Mouse (Mus musculus): Measurements from ENCODE around the gene Smpd3. TPM values are rescaled to one million over a fixed set of nuclear protein-coding genes. Genes with fewer than 3 reads are reported as not detected.

The Smpd3 gene
- polyA plus RNA-seq, 1 experiment from 2014 or later = 39.5 TPM

DNA sequence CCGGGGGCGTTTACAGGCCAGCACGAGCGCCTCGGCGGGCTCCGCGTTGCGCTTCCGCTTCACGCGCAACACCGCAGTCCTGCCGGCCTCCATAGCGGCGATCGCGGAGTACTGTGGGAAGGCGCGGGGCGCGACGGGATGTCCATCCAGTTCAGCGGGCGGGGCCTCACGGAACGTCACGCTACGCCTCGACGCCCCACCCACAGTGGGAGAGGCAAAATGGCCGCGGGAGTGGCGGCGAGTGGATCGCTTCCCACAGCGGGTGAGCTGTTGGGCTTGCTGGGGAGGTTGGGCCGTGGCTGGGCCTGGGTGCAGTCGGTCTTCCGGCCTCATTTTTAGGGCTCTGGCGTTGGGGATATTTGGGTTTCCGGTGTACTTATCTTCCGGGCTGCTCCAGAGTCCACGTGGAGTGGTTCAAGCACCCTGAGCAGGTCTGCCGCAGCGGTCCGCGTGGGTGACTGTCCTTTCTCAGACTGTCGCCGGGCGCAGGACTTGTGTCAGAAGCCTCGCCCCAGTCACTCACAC lies 126.9 kb downstream of the Smpd3 start, which contains the start of the genes Slc7a6os and Prmt7:
Gene Slc7a6os (minus strand): TSS at position 115 of the 525 bp plus-strand sequence.
Gene Prmt7 (plus strand): TSS at position 116 of the 525 bp plus-strand sequence.
- Histone ChIP-seq H3K9ac (replicated peaks; ENCODE audit: low read depth, low read length) (peak within 1 kb of the TSS; percentile 84), H3K27ac (ENCODE audit: low read depth, low read length) (peak within 1 kb of the TSS; percentile 94), H3K4me2 (ENCODE audit: low read depth, low read length) (peak within 1 kb of the TSS; percentile 95), H3K36me3 (ENCODE audit: control insufficient read depth, insufficient read depth, low read length) (peaks cover 10% of the 10 kb centered on the region), H3K9me3 (ENCODE audit: control insufficient read depth, low read length) (no peaks in the 10 kb centered on the region), H3K4me3 (ENCODE audit: low read depth, low read length) (peak within 1 kb of the TSS; percentile 84), H3K4me1 (ENCODE audit: control insufficient read depth, insufficient read depth, low read length) (peaks cover 15% of the 10 kb centered on the region; the same call in 1 of the 2 replicates), H3K27me3 (ENCODE audit: control insufficient read depth, insufficient read depth, low read length) (no peaks in the 10 kb centered on the region)
- WGBS = under 1% methylated on average over 52 of the region's 52 CpGs
- ATAC-seq (ENCODE audit: low read depth) = peak; percentile 99

DNA sequence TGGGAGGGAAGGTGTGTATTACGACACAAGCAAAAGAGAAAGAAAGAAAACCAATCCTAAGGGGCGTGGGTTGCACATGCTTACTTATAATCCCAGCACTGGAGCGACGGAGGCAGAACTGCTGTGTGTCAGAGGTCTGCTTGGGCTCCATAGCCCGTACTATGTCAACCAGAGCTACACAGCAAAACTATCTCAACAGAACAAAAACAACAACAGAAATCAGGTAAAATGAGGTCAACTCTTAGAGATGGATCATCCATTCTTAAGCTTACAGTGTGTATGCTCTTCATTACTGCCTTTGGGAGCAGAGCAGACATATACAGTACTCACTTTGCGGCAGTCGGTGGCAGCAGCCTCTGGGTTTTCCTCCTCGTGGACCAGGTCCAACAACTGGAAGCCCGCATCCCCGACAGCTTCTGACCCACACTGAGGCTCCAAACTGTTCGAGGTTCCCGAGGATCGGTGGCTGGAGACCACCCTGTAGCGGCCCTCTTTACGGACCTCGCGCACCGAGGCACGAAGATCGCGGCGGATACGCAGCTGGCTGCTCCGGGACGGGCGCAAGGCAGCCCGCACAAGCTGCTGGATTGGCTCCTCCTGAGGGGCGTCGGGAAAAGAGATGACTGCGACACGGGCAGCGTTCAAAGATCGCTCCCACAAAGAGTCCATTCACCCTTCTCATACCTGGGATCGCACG lies 127.6 kb downstream of the Smpd3 start:
- H3K36me3 ChIP-seq (ENCODE audit: control insufficient read depth, insufficient read depth, low read length) = peaks cover 8% of the 10 kb centered on the region
- H3K27ac ChIP-seq (ENCODE audit: low read depth, low read length) = peak overlapping the region; percentile 94
- ATAC-seq (ENCODE audit: low read depth) = peak; percentile 73
- H3K27me3 ChIP-seq (ENCODE audit: control insufficient read depth, insufficient read depth, low read length) = no peaks in the 10 kb centered on the region
- peak overlapping the region; percentile 84 for H3K9ac ChIP-seq (replicated peaks; ENCODE audit: low read depth, low read length)
- peak overlapping the region; percentile 95 for H3K4me2 ChIP-seq (ENCODE audit: low read depth, low read length)
- H3K9me3 ChIP-seq (ENCODE audit: control insufficient read depth, low read length) = no peaks in the 10 kb centered on the region
- peaks cover 15% of the 10 kb centered on the region; the same call in 1 of the 2 replicates for H3K4me1 ChIP-seq (ENCODE audit: control insufficient read depth, insufficient read depth, low read length)
- peak overlapping the region; percentile 84 for H3K4me3 ChIP-seq (ENCODE audit: low read depth, low read length)
- under 1% methylated on average over 35 of the region's 35 CpGs for WGBS

Other genes starting within 250 kb of the Smpd3 start
- gene Esrp2, start 201.0 kb downstream of the Smpd3 start, polyA plus RNA-seq (2014; fragmentation: Nextera tagmentation; extraction: Ambion mirVana) = not detected in 2 replicates
- 5.1 and 14.6 TPM in 2 replicates for gene Pla2g15, start 187.6 kb downstream of the Smpd3 start, polyA plus RNA-seq (2014; fragmentation: Nextera tagmentation; extraction: Ambion mirVana)
- 65.3 and 74.7 TPM in 2 replicates for gene Slc7a6, start 169.1 kb downstream of the Smpd3 start, polyA plus RNA-seq (2014; fragmentation: Nextera tagmentation; extraction: Ambion mirVana)
- 38.0 and 38.7 TPM in 2 replicates for gene Slc7a6os, start 127.1 kb downstream of the Smpd3 start, polyA plus RNA-seq (2014; fragmentation: Nextera tagmentation; extraction: Ambion mirVana)
- 65.7 and 67.8 TPM in 2 replicates for gene Prmt7, start 127.1 kb downstream of the Smpd3 start, polyA plus RNA-seq (2014; fragmentation: Nextera tagmentation; extraction: Ambion mirVana)
- gene Zfp90, start 77.3 kb upstream of the Smpd3 start, polyA plus RNA-seq (2014; fragmentation: Nextera tagmentation; extraction: Ambion mirVana) = 46.1 and 46.8 TPM in 2 replicates
- not detected in 2 replicates for gene 6030452D12Rik, start 162.5 kb upstream of the Smpd3 start, polyA plus RNA-seq (2014; fragmentation: Nextera tagmentation; extraction: Ambion mirVana)
- gene Cdh3, start 172.9 kb upstream of the Smpd3 start, polyA plus RNA-seq (2014; fragmentation: Nextera tagmentation; extraction: Ambion mirVana) = 4.1 and 4.6 TPM in 2 replicates
- gene Gm10073, start 235.5 kb upstream of the Smpd3 start, polyA plus RNA-seq (2014; fragmentation: Nextera tagmentation; extraction: Ambion mirVana) = 6.3 and 7.9 TPM in 2 replicates

Measured in neural tube, embryonic 14.5 days (tissue).